Mouse (Mus musculus): ENCODE data around the gene Pcdh7. TPM values are rescaled to one million over a fixed set of nuclear protein-coding genes. Genes with fewer than 3 reads are reported as not detected.
"Not testable (repeated sequence)": the region's sequence is repeated elsewhere in the genome, so short reads cannot be mapped to it uniquely, and the experiment has no call there.

Pcdh7 gene
- polyA plus RNA-seq, 1 experiment = 24.7 TPM

DNA sequence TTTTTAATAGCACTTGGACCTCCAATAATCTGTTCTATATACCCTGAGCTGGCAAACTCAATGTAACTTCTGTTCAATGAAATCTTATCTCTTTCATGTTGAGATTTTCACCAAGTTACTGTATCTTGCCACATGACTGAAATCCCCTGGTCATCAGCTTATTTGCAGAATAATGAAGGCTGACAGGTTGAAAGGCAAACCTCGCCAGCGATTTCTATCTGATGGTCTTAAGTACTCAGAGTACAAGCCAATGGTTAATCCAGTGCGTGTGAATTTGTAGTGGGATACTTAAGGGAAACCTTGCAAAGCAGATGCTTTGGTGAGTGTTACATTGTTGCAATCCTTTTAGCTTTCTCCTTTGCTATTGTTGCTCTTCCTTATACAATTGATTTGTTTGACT, 398.3 kb downstream of the Pcdh7 start:
- TF ChIP-seq CEBPB (IDR thresholded peaks at IDR 0.05; ENCODE audit: low read depth) (no peak), FOSL1 (IDR thresholded peaks at IDR 0.05; ENCODE audit: insufficient read depth, low read length, poor library complexity, severe bottlenecking) (no peak), CTCF (IDR thresholded peaks at IDR 0.05; ENCODE audit: control insufficient read depth, insufficient read depth, insufficient read length) (no peak), MAX (IDR thresholded peaks at IDR 0.05) (no peak), MYOD1 (IDR thresholded peaks at IDR 0.05; ENCODE audit: control insufficient read depth, insufficient read length, low read depth) (no peak), USF1 (IDR thresholded peaks at IDR 0.05; ENCODE audit: low read depth) (no peak), MYOG (IDR thresholded peaks at IDR 0.05; ENCODE audit: control insufficient read depth, extremely low read depth, insufficient read length) (no peak)
- Histone ChIP-seq H3K4me3 (ENCODE audit: insufficient read depth, poor library complexity, severe bottlenecking) (no peak overlapping the region), H3K27me3 (ENCODE audit: control insufficient read depth, insufficient read depth, insufficient read length) (no peaks in the 10 kb centered on the region), H3ac (ENCODE audit: control insufficient read depth, insufficient read length, low read depth) (no peak overlapping the region), H3K36me3 (ENCODE audit: control insufficient read depth, insufficient read depth) (no peaks in the 10 kb centered on the region), H3K79me2 (ENCODE audit: control insufficient read depth, insufficient read depth) (no peaks in the 10 kb centered on the region), H3K79me3 (ENCODE audit: low read depth) (no peaks in the 10 kb centered on the region)

- Histone ChIP-seq H3ac (ENCODE audit: control insufficient read depth, insufficient read length, low read depth) (no peak overlapping the region), H3K79me2 (ENCODE audit: control insufficient read depth, insufficient read depth) (no peaks in the 10 kb centered on the region), H3K4me3 (ENCODE audit: insufficient read depth, poor library complexity, severe bottlenecking) (no peak overlapping the region), H3K27me3 (ENCODE audit: control insufficient read depth, insufficient read depth, insufficient read length) (no peaks in the 10 kb centered on the region), H3K36me3 (ENCODE audit: control insufficient read depth, insufficient read depth) (no peaks in the 10 kb centered on the region), H3K79me3 (ENCODE audit: low read depth) (no peaks in the 10 kb centered on the region)
- TF ChIP-seq MYOD1 (IDR thresholded peaks at IDR 0.05; ENCODE audit: control insufficient read depth, insufficient read length, low read depth) (no peak), USF1 (IDR thresholded peaks at IDR 0.05; ENCODE audit: low read depth) (no peak), MYOG (IDR thresholded peaks at IDR 0.05; ENCODE audit: control insufficient read depth, extremely low read depth, insufficient read length) (no peak), CTCF (IDR thresholded peaks at IDR 0.05; ENCODE audit: control insufficient read depth, insufficient read depth, insufficient read length) (no peak), FOSL1 (IDR thresholded peaks at IDR 0.05; ENCODE audit: insufficient read depth, low read length, poor library complexity, severe bottlenecking) (no peak), CEBPB (IDR thresholded peaks at IDR 0.05; ENCODE audit: low read depth) (no peak), MAX (IDR thresholded peaks at IDR 0.05) (no peak)
Observed at GRCm38 (mm10) chr5:58117896-58118295, 400.1 kb downstream of the Pcdh7 start.

DNA sequence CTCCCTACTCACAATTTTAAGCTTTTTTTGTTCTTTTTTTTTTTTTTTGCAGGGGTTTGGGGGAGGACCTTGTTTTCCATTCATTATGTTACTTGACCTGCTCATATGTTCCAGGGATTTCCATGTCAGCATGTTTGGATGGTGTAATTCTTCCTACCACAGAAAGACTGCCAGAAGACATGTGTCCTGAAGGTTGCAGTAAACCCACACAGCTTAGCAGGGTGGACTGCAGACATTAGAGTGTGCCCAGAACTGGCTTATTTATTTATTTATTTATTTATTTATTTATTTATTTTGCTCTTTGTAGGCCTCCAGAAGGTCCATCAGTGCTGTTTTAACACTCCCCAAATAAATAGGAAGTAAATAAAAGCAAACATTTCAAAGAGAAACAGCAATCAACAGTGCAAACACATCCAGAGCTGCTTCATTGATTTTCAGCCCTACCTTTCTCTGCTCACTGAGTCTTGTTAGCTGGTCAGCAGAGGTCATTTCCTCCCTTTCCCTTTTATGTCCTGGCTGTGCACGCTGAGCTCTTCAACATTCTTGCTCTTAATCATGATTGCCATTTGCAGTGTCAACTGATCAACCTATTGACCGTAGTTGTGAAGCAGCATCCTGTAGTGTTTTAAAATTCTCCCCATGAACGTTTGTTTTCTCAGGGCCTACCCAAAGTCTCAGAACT, 401.3 kb downstream of the Pcdh7 start:
- no peak for TF ChIP-seq MAX (IDR thresholded peaks at IDR 0.05)
- no peak for TF ChIP-seq MYOG (IDR thresholded peaks at IDR 0.05; ENCODE audit: control insufficient read depth, extremely low read depth, insufficient read length)
- TF ChIP-seq CTCF (IDR thresholded peaks at IDR 0.05; ENCODE audit: control insufficient read depth, insufficient read depth, insufficient read length) = no peak
- no peak for TF ChIP-seq USF1 (IDR thresholded peaks at IDR 0.05; ENCODE audit: low read depth)
- TF ChIP-seq CEBPB (IDR thresholded peaks at IDR 0.05; ENCODE audit: low read depth) = no peak
- TF ChIP-seq MYOD1 (IDR thresholded peaks at IDR 0.05; ENCODE audit: control insufficient read depth, insufficient read length, low read depth) = no peak
- TF ChIP-seq FOSL1 (IDR thresholded peaks at IDR 0.05; ENCODE audit: insufficient read depth, low read length, poor library complexity, severe bottlenecking) = no peak
- Histone ChIP-seq H3K36me3 (ENCODE audit: control insufficient read depth, insufficient read depth) (no peaks in the 10 kb centered on the region), H3ac (ENCODE audit: control insufficient read depth, insufficient read length, low read depth) (no peak overlapping the region), H3K79me2 (ENCODE audit: control insufficient read depth, insufficient read depth) (no peaks in the 10 kb centered on the region), H3K79me3 (ENCODE audit: low read depth) (no peaks in the 10 kb centered on the region), H3K4me3 (ENCODE audit: insufficient read depth, poor library complexity, severe bottlenecking) (no peak overlapping the region), H3K27me3 (ENCODE audit: control insufficient read depth, insufficient read depth, insufficient read length) (no peaks in the 10 kb centered on the region)

- H3K79me3 ChIP-seq (ENCODE audit: low read depth) = no peaks in the 10 kb centered on the region
- no peaks in the 10 kb centered on the region for H3K79me2 ChIP-seq (ENCODE audit: control insufficient read depth, insufficient read depth)
- no peaks in the 10 kb centered on the region for H3K27me3 ChIP-seq (ENCODE audit: control insufficient read depth, insufficient read depth, insufficient read length)
- no peak overlapping the region for H3K4me3 ChIP-seq (ENCODE audit: insufficient read depth, poor library complexity, severe bottlenecking)
- TF ChIP-seq USF1 (IDR thresholded peaks at IDR 0.05; ENCODE audit: low read depth) = no peak
- TF ChIP-seq CEBPB (IDR thresholded peaks at IDR 0.05; ENCODE audit: low read depth) = no peak
- TF ChIP-seq MAX (IDR thresholded peaks at IDR 0.05) = no peak
- no peak for TF ChIP-seq MYOG (IDR thresholded peaks at IDR 0.05; ENCODE audit: control insufficient read depth, extremely low read depth, insufficient read length)
- H3K36me3 ChIP-seq (ENCODE audit: control insufficient read depth, insufficient read depth) = no peaks in the 10 kb centered on the region
- H3ac ChIP-seq (ENCODE audit: control insufficient read depth, insufficient read length, low read depth) = no peak overlapping the region
Observed at GRCm38 (mm10) chr5:58143897-58144296, 426.1 kb downstream of the Pcdh7 start.

DNA sequence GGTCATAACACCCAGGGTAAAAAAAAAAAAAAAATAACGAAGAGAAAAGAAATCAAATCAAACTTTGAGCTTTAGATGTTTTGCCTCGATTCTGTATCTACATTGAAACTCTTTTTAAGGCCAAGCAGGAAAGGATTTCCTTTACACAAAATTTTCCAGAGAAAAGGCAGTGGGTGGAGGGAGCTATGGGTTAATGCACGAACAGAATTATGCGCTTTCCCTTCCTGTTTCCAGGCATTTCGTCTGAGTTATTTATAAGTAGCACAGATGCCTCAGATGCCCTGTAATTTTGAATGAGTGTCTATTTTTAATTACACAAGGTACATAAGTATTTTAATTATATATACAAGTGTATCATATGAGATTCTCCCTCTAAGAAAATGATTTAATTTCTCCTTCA, 436.2 kb downstream of the Pcdh7 start:
- Histone ChIP-seq H3ac (ENCODE audit: control insufficient read depth, insufficient read length, low read depth) (no peak overlapping the region), H3K36me3 (ENCODE audit: control insufficient read depth, insufficient read depth) (no peaks in the 10 kb centered on the region), H3K79me3 (ENCODE audit: low read depth) (no peaks in the 10 kb centered on the region), H3K79me2 (ENCODE audit: control insufficient read depth, insufficient read depth) (no peaks in the 10 kb centered on the region), H3K27me3 (ENCODE audit: control insufficient read depth, insufficient read depth, insufficient read length) (no peaks in the 10 kb centered on the region), H3K4me3 (ENCODE audit: insufficient read depth, poor library complexity, severe bottlenecking) (no peak overlapping the region)
- TF ChIP-seq USF1 (IDR thresholded peaks at IDR 0.05; ENCODE audit: low read depth) (no peak), FOSL1 (IDR thresholded peaks at IDR 0.05; ENCODE audit: insufficient read depth, low read length, poor library complexity, severe bottlenecking) (no peak), MYOG (IDR thresholded peaks at IDR 0.05; ENCODE audit: control insufficient read depth, extremely low read depth, insufficient read length) (no peak)

DNA sequence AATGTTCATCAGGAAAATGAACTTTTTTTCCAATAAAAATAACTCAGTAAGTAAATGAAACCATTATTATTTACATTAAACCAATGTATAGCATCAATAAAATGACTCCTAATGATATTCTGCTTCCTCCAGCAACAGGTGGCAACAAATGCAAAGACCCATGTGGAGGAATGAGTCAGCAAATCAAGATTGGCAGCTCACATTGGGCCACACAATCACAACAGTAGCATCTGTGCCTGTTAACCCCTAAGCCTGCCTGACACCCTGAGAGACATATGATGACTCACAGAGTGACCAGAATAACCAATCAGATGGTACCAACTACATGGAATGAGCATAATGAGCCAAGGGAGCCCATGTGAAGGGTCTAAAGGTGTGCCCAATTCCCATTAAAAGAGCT, 454.5 kb downstream of the Pcdh7 start:
- Histone ChIP-seq H3K4me3 (ENCODE audit: insufficient read depth, poor library complexity, severe bottlenecking) (no peak overlapping the region), H3K27me3 (ENCODE audit: control insufficient read depth, insufficient read depth, insufficient read length) (no peaks in the 10 kb centered on the region), H3ac (ENCODE audit: control insufficient read depth, insufficient read length, low read depth) (no peak overlapping the region), H3K79me3 (ENCODE audit: low read depth) (no peaks in the 10 kb centered on the region), H3K36me3 (ENCODE audit: control insufficient read depth, insufficient read depth) (no peaks in the 10 kb centered on the region), H3K79me2 (ENCODE audit: control insufficient read depth, insufficient read depth) (no peaks in the 10 kb centered on the region)
- peak; percentile 59 for TF ChIP-seq MYOD1 (IDR thresholded peaks at IDR 0.05; ENCODE audit: control insufficient read depth, insufficient read length, low read depth)
- TF ChIP-seq USF1 (IDR thresholded peaks at IDR 0.05; ENCODE audit: low read depth) = no peak
- no peak for TF ChIP-seq CEBPB (IDR thresholded peaks at IDR 0.05; ENCODE audit: low read depth)
- no peak for TF ChIP-seq FOSL1 (IDR thresholded peaks at IDR 0.05; ENCODE audit: insufficient read depth, low read length, poor library complexity, severe bottlenecking)
- no peak for TF ChIP-seq MAX (IDR thresholded peaks at IDR 0.05)

GRCm38 (mm10) chr5:58174335-58174734, 456.6 kb downstream of the Pcdh7 start:
- not testable (repeated sequence) for H3ac ChIP-seq (ENCODE audit: control insufficient read depth, insufficient read length, low read depth); H3K27me3 ChIP-seq (ENCODE audit: control insufficient read depth, insufficient read depth, insufficient read length); H3K4me3 ChIP-seq (ENCODE audit: insufficient read depth, poor library complexity, severe bottlenecking); H3K79me2 ChIP-seq (ENCODE audit: control insufficient read depth, insufficient read depth); H3K79me3 ChIP-seq (ENCODE audit: low read depth); H3K36me3 ChIP-seq (ENCODE audit: control insufficient read depth, insufficient read depth)

Data from C2C12 (cell line).